Mouse (Mus musculus) liver, embryonic 13.5 days (tissue): ENCODE results near the gene Tmem236. TPM values are rescaled to one million over a fixed set of nuclear protein-coding genes. Genes with fewer than 3 reads are reported as not detected.
"Not testable (repeated sequence)": the region's sequence is repeated elsewhere in the genome, so short reads cannot be mapped to it uniquely, and the experiment has no call there.

ENCODE experiments used
- ATAC-seq: fragments of 200-750 bp; cut with Nextera tagmentation; 2 replicates; pipeline ENCODE4 v1.8.0; 2017; ENCODE audit warnings: low read depth, mild to moderate bottlenecking, moderate number of reproducible peaks, moderate library complexity
- DNase-seq: peaks from one replicate; pipeline ENCODE4 v3.0.0; 2022
- H3K27ac ChIP-seq: fragments of 300-500 bp; sonication (generic); 2 replicates; pipeline ENCODE4 v1.5.1; 2015; ENCODE audit warnings: moderate library complexity, mild to moderate bottlenecking, inconsistent platforms
- H3K27me3 ChIP-seq: fragments of 300-500 bp; sonication (generic); 2 replicates; pipeline ENCODE4 v1.6.1; 2015; ENCODE audit warnings: mild to moderate bottlenecking, inconsistent platforms
- H3K36me3 ChIP-seq: fragments of 300-500 bp; sonication (generic); 2 replicates; pipeline ENCODE4 v1.6.1; 2015; ENCODE audit warnings: mild to moderate bottlenecking, inconsistent platforms
- H3K4me1 ChIP-seq: fragments of 300-500 bp; sonication (generic); replicated peaks from 2 replicates; pipeline ENCODE4 v1.6.1; 2015; ENCODE audit warnings: inconsistent platforms
- H3K4me2 ChIP-seq: fragments of 300-500 bp; sonication (generic); 2 replicates; pipeline ENCODE4 v1.6.1; 2015; ENCODE audit warnings: inconsistent platforms, mild to moderate bottlenecking, moderate library complexity
- H3K4me3 ChIP-seq: fragments of 300-500 bp; sonication (generic); replicated peaks from 2 replicates; pipeline ENCODE4 v1.5.1; 2015; ENCODE audit warnings: mild to moderate bottlenecking, inconsistent platforms
- H3K9ac ChIP-seq: fragments of 300-500 bp; sonication (generic); 2 replicates; pipeline ENCODE4 v1.6.1; 2015; ENCODE audit warnings: mild to moderate bottlenecking, inconsistent platforms
- H3K9me3 ChIP-seq: fragments of 300-500 bp; sonication (generic); replicated peaks from 2 replicates; pipeline ENCODE4 v1.6.1; 2016; ENCODE audit warnings: inconsistent platforms
- WGBS: fragments of 180-500 bp; shearing (Covaris S2); methylation state at CpG from one replicate; pipeline ENCODE4 v1.1.7; 2015; ENCODE audit not compliant: insufficient replicate concordance; 5-methylcytosine and 5-hydroxymethylcytosine counted together
- polyA plus RNA-seq: library from polyadenylated mRNA; unstranded; fragments of >200 nt; fragmentation: Nextera tagmentation; extraction: Ambion mirVana; gene quantifications from 2 replicates; pipeline ENCODE4 v1.2.1, GENCODE M21; 2015

The Tmem236 gene
- polyA plus RNA-seq, 1 experiment from 2014 or later = not detected

DNA sequence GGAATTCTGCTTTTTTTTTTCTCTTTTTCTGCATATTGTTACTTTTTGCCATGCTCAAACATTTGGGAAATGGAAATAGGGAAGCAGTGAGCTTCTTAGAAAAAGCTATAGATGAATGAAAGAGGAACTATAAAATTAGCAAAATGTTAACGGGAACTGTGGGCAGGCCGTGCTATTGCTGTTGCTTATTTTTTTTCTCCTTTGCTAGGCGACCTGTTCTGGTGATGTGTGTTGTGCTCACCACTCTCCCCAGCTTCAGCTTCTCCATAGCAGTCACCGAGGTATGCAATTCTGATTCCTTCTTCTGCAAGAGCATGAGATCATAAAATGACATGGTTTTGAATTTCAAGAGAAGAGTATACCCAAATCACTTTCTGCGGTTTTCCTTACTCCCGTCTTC lies 17.7 kb downstream of the Tmem236 start:
- Histone ChIP-seq H3K4me3 (no peak overlapping the region), H3K9me3 (no peaks in the 10 kb centered on the region), H3K27ac (no peak overlapping the region), H3K9ac (no peak overlapping the region), H3K27me3 (no peaks in the 10 kb centered on the region), H3K4me2 (no peak overlapping the region), H3K4me1 (peaks cover 25% of the 10 kb centered on the region), H3K36me3 (no peaks in the 10 kb centered on the region)
- DNase-seq (no peak), ATAC-seq (no peak)
- 36% methylated on average over 6 of the region's 6 CpGs for WGBS

DNA sequence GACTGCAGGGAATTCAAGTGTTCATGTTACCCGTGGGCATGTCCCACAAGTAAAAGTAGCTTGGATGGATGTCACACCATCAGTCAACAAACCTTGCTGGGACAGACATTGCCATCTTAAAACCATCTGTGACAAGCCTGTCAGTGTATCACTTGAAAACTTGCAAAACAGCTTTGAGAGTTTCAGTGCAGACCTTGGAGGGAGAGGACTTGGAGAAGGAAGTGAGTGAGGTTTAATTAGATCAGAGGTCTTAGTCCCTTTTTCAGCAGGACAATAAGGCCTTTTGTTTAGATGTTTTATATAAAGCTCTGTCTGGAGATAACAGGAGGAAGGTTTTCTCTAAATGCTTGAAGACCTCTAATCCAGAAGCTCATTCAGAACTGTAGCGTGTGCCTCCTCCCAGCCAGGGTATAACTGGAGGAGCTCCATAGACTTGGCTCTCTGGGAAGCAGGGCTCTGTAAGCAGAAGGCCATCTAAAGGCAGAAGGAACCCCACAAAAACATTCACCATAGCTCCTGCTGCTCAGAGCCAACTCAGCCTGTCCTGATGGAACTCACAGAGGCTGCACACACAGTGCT lies 24.1 kb downstream of the Tmem236 start:
- not testable (repeated sequence) for H3K9me3 ChIP-seq, ATAC-seq, H3K4me2 ChIP-seq, H3K27ac ChIP-seq, DNase-seq, H3K36me3 ChIP-seq, H3K4me1 ChIP-seq, H3K27me3 ChIP-seq, H3K9ac ChIP-seq, H3K4me3 ChIP-seq
- 40% methylated on average over 1 of the region's 2 CpGs for WGBS

DNA sequence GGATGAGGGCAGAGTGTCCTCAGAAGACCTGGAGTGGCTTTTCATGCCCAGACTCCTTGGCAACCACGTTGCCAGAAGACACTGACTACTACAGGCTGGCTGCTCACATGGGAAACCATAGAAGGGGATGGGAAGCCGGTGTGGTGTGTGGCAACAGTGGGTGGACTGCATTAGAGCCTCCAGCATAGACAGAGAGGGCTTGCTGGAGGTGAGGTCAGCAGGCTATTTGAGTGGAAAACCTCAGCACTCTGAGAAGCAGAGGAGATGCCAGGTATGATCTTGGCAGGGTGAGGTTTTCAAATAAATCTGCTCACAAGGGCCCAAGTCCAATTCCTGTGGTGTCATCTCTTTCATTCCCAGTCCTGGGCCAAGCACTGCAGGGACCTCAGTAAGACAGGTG lies 25.3 kb downstream of the Tmem236 start:
- Histone ChIP-seq H3K4me2 (no peak overlapping the region), H3K9ac (no peak overlapping the region), H3K4me1 (no peaks in the 10 kb centered on the region), H3K27me3 (no peaks in the 10 kb centered on the region), H3K27ac (no peak overlapping the region), H3K36me3 (no peaks in the 10 kb centered on the region), H3K9me3 (no peaks in the 10 kb centered on the region), H3K4me3 (no peak overlapping the region)
- DNase-seq (no peak), ATAC-seq (no peak)
- 21% methylated on average over 2 of the region's 2 CpGs for WGBS

- H3K4me2 ChIP-seq, ATAC-seq, H3K27ac ChIP-seq, H3K9me3 ChIP-seq, H3K4me1 ChIP-seq, DNase-seq, H3K4me3 ChIP-seq, H3K27me3 ChIP-seq, H3K9ac ChIP-seq, H3K36me3 ChIP-seq: not testable (repeated sequence)
- 33% methylated on average over 1 of the region's 2 CpGs for WGBS
These were observed 26.6 kb downstream of the Tmem236 start for GRCm38 (mm10) chr2:14200879-14201445.

GRCm38 (mm10) chr2:14204308-14204707 lies 30.0 kb downstream of the Tmem236 start:
- Histone ChIP-seq H3K27me3 (no peaks in the 10 kb centered on the region), H3K36me3 (no peaks in the 10 kb centered on the region), H3K27ac (no peak overlapping the region), H3K4me3 (no peak overlapping the region), H3K9me3 (no peaks in the 10 kb centered on the region), H3K4me1 (no peaks in the 10 kb centered on the region), H3K9ac (no peak overlapping the region), H3K4me2 (no peak overlapping the region)
- ATAC-seq (no peak), DNase-seq (no peak)
- WGBS = 50% methylated on average over 1 of the region's 1 CpGs

GRCm38 (mm10) chr2:14206798-14207197 lies 32.5 kb downstream of the Tmem236 start:
- no peak for ATAC-seq
- 58% methylated on average over 4 of the region's 4 CpGs for WGBS
- no peak for DNase-seq

DNA sequence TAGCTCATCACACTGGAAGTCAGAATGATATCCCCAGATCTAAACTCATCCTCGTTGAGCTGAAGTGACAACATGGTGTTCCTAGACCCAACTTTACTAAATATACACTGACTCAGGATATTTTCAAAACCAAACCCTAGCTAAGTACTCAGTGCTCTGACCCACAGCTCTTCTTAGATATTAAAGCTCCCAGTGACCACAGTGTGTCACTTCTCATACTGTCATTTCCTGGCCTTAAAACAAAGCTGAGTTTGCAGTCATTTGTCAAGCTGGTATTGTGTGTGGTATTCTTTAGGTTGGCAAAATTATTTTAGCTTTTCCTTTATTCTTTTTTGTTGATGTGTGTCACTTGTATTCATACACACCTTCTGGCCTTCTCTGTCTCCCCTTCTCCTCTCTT lies 36.4 kb downstream of the Tmem236 start:
- H3K4me3 ChIP-seq = no peak overlapping the region
- 49% methylated on average over 1 of the region's 1 CpGs for WGBS
- DNase-seq = no peak

More at GRCm38 (mm10) chr2:14206798-14207197, 32.5 kb downstream of the Tmem236 start:
- no peak overlapping the region for H3K4me3 ChIP-seq
- no peaks in the 10 kb centered on the region for H3K27me3 ChIP-seq
- no peaks in the 10 kb centered on the region for H3K36me3 ChIP-seq
- no peaks in the 10 kb centered on the region for H3K4me1 ChIP-seq
- H3K4me2 ChIP-seq = no peak overlapping the region
- H3K27ac ChIP-seq = no peak overlapping the region
- H3K9me3 ChIP-seq = no peaks in the 10 kb centered on the region
- no peak overlapping the region for H3K9ac ChIP-seq

DNA sequence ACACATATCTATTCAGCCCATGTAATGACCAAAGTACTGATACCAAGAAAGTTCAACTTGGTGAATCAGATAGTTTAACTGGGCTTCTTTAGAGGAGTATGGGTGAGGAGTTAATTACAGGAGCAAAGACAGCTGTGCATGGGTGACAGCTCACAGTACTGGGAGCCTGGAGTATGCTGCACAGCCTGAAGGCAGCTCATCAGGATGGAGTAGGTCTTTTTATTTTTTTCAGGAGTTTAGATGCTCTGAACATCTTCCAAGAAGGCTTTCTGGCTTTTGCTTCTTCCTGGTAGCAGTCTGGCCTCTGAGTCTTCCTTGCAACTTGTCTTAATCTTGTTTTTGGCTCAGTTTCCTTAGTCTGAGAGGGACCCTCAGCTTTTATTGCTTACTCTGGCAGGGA lies 37.3 kb downstream of the Tmem236 start:
- no peaks in the 10 kb centered on the region for H3K36me3 ChIP-seq
- no peak overlapping the region for H3K4me2 ChIP-seq
- H3K27ac ChIP-seq = no peak overlapping the region
- no peaks in the 10 kb centered on the region for H3K27me3 ChIP-seq
- H3K4me3 ChIP-seq = no peak overlapping the region
- H3K9me3 ChIP-seq = no peaks in the 10 kb centered on the region
- DNase-seq = no peak
- H3K9ac ChIP-seq = no peak overlapping the region
- H3K4me1 ChIP-seq = no peaks in the 10 kb centered on the region
- no peak for ATAC-seq

More for the DNA sequence above, 36.4 kb downstream of the Tmem236 start:
- Histone ChIP-seq H3K9me3 (no peaks in the 10 kb centered on the region), H3K27me3 (no peaks in the 10 kb centered on the region), H3K4me2 (no peak overlapping the region), H3K4me1 (no peaks in the 10 kb centered on the region), H3K36me3 (no peaks in the 10 kb centered on the region), H3K9ac (no peak overlapping the region), H3K27ac (no peak overlapping the region)
- ATAC-seq = no peak

GRCm38 (mm10) chr2:14214764-14215163 lies 40.4 kb downstream of the Tmem236 start:
- DNase-seq = no peak
- Histone ChIP-seq H3K36me3 (no peaks in the 10 kb centered on the region), H3K4me1 (no peaks in the 10 kb centered on the region), H3K9me3 (no peaks in the 10 kb centered on the region), H3K27me3 (no peaks in the 10 kb centered on the region), H3K4me3 (no peak overlapping the region), H3K9ac (no peak overlapping the region), H3K27ac (no peak overlapping the region), H3K4me2 (no peak overlapping the region)
- ATAC-seq = no peak
- whole genome bisulfite sequencing = 70% methylated on average over 3 of the region's 3 CpGs

DNA sequence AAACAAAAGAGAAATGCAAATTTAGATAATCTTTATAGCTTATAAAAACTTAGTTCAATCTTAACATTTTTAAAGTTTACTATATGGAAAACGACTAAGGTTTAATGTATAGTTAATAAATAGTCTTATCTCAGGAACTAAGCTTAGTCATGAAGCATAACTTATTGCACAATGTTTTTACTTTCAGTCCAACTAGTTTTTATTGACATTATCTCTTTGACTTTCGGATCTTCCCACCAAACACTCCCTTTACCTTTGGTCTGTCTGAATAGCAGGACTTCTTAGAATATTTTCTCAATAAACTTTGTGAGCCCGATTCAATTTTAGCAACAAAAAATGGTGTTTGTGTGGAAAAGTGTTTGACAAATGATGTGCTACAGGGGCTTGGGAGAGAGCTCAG lies 42.3 kb downstream of the Tmem236 start:
- no peaks in the 10 kb centered on the region for H3K27me3 ChIP-seq
- no peak overlapping the region for H3K9ac ChIP-seq
- no peak overlapping the region for H3K4me3 ChIP-seq
- no peaks in the 10 kb centered on the region for H3K9me3 ChIP-seq
- WGBS = 53% methylated on average over 3 of the region's 3 CpGs
- ATAC-seq (no peak), DNase-seq (no peak)
- H3K36me3 ChIP-seq = no peaks in the 10 kb centered on the region
- no peak overlapping the region for H3K4me2 ChIP-seq
- no peak overlapping the region for H3K27ac ChIP-seq
- no peaks in the 10 kb centered on the region for H3K4me1 ChIP-seq

GRCm38 (mm10) chr2:14218126-14218525 lies 43.8 kb downstream of the Tmem236 start:
- no peak overlapping the region for H3K4me3 ChIP-seq
- no peak overlapping the region for H3K9ac ChIP-seq
- ATAC-seq (no peak), DNase-seq (no peak)
- no peak overlapping the region for H3K27ac ChIP-seq
- H3K36me3 ChIP-seq = no peaks in the 10 kb centered on the region
- no peak overlapping the region for H3K4me2 ChIP-seq
- no peaks in the 10 kb centered on the region for H3K27me3 ChIP-seq
- no peaks in the 10 kb centered on the region for H3K4me1 ChIP-seq
- 66% methylated on average over 6 of the region's 6 CpGs for WGBS
- H3K9me3 ChIP-seq = no peaks in the 10 kb centered on the region

DNA sequence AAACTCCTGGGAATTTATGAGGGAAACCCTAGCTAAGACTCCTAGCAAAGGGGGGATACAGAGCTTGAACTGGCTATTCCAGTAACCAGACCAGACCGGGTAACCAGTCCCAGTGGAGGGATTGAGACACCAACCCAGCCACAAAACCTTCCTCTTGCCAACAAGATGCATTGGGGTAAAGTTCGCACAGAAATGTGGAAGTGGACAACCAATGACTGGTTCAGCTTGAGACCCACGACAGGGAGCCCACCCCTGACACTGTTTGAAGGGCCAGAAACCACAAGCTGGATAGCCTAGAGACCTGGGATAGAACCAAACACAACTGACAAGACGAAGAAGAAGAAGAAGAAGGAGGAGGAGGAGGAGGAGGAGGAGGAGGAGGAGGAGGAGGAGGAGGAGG lies 50.1 kb downstream of the Tmem236 start:
- Histone ChIP-seq H3K4me1 (no peaks in the 10 kb centered on the region), H3K9ac (no peak overlapping the region), H3K4me2 (no peak overlapping the region), H3K9me3 (no peaks in the 10 kb centered on the region), H3K36me3 (no peaks in the 10 kb centered on the region), H3K4me3 (no peak overlapping the region), H3K27ac (no peak overlapping the region), H3K27me3 (no peaks in the 10 kb centered on the region)
- ATAC-seq = no peak
- no peak for DNase-seq
- 15% methylated on average over 4 of the region's 4 CpGs for WGBS
